Mouse (Mus musculus): ENCODE measurements around the gene Zbtb11. TPM values are rescaled to one million over a fixed set of nuclear protein-coding genes. Genes with fewer than 3 reads are reported as not detected.
"Not testable (repeated sequence)": the region's sequence is repeated elsewhere in the genome, so short reads cannot be mapped to it uniquely, and the experiment has no call there.

Gene Zbtb11
- polyA plus RNA-seq, 1 experiment from 2014 or later = 18.4 TPM

GRCm38 (mm10) chr16:56028722-56029551, 55.3 kb downstream of the Zbtb11 start:
- ATAC-seq (ENCODE audit: low FRiP score, low read depth) = peak; percentile 90
- peaks cover 17% of the 10 kb centered on the region for H3K4me1 ChIP-seq
- H3K4me2 ChIP-seq (replicated peaks) = peak overlapping the region; percentile 66
- peak overlapping the region; percentile 95 for H3K9ac ChIP-seq
- H3K27ac ChIP-seq = peak overlapping the region; percentile 83
- H3K27me3 ChIP-seq (replicated peaks) = no peaks in the 10 kb centered on the region
- H3K36me3 ChIP-seq = peaks cover 15% of the 10 kb centered on the region
- under 1% methylated on average over 62 of the region's 62 CpGs for WGBS
- H3K9me3 ChIP-seq = no peaks in the 10 kb centered on the region
- H3K4me3 ChIP-seq = peak overlapping the region; percentile 80

DNA sequence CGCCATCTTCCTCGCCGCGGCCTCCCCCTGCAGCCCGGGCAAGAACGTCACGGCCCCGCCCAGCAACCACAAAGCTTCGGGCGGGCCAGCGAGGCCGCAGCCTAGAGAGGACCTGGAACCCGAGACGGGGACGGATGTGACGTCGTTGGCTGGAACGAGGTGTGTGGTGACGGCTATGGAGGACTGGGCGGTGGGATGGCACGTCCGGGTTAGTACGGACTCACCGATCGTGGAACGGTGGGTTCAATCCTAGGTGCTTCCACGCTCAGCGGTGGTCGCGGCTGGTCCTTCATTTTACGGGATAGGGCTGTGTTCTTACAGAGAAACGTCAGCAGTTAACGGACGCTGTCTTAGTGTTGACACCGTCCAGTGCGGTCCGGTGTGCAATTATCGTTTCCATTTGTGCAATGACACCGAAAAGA, 56.0 kb downstream of the Zbtb11 start, which contains the start of gene Pcnp:
Gene Pcnp, minus strand, starts transcription at position 79 of the 422 bp plus-strand sequence.
- WGBS = under 1% methylated on average over 39 of the region's 39 CpGs
- Histone ChIP-seq H3K9me3 (no peaks in the 10 kb centered on the region), H3K4me2 (replicated peaks) (peak within 1 kb of the TSS; percentile 66), H3K4me1 (peaks cover 17% of the 10 kb centered on the region), H3K36me3 (peaks cover 20% of the 10 kb centered on the region), H3K27ac (peak within 1 kb of the TSS; percentile 83), H3K27me3 (replicated peaks) (no peaks in the 10 kb centered on the region), H3K9ac (peak within 1 kb of the TSS; percentile 95), H3K4me3 (peak within 1 kb of the TSS; percentile 80)
- ATAC-seq (ENCODE audit: low FRiP score, low read depth) = peak; percentile 99

DNA sequence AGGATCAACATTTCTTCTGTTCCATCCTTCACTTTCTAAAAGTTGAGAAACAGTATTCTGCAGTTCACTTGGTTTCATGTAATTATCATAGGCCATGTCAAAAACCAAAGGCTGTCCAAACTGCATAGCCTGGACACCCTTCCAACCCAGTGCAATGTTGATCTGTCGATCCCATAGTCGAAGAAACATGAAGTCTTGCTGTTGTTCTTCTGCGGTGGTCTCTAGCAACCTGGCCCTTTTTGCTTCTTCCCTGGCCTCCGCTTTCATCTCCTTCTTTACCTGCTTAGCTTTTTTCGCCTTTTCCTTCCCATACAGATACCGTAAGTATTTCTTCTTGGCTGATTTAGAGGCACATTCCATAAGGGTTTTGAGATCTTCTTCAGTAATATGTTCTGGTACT, 60.9 kb downstream of the Zbtb11 start:
- Histone ChIP-seq H3K9ac (no peak overlapping the region), H3K4me3 (no peak overlapping the region), H3K9me3 (no peaks in the 10 kb centered on the region), H3K4me2 (replicated peaks) (no peak overlapping the region), H3K27me3 (replicated peaks) (no peaks in the 10 kb centered on the region), H3K4me1 (peaks cover 15% of the 10 kb centered on the region; the same call in 1 of the 2 replicates), H3K27ac (no peak overlapping the region), H3K36me3 (peaks cover 17% of the 10 kb centered on the region)
- ATAC-seq (ENCODE audit: low FRiP score, low read depth) = no peak
- WGBS = 97% methylated on average over 6 of the region's 6 CpGs

- no peaks in the 10 kb centered on the region for H3K27me3 ChIP-seq (replicated peaks)
- H3K36me3 ChIP-seq = peaks cover 17% of the 10 kb centered on the region
- H3K9ac ChIP-seq = peak overlapping the region; percentile 78; the same call in 1 of the 2 replicates
- H3K27ac ChIP-seq = no peak overlapping the region
- H3K4me2 ChIP-seq (replicated peaks) = peak overlapping the region; percentile 55
- peak overlapping the region; percentile 86 for H3K4me3 ChIP-seq
- H3K9me3 ChIP-seq = no peaks in the 10 kb centered on the region
- peaks cover 7% of the 10 kb centered on the region; the same call in 1 of the 2 replicates for H3K4me1 ChIP-seq
- 71% methylated on average over 6 of the region's 6 CpGs for WGBS
- no peak for ATAC-seq (ENCODE audit: low FRiP score, low read depth)
Observed at GRCm38 (mm10) chr16:56036501-56036900, 62.8 kb downstream of the Zbtb11 start.

- Histone ChIP-seq H3K4me2 (replicated peaks) (peak within 1 kb of the TSS; percentile 55), H3K27me3 (replicated peaks) (no peaks in the 10 kb centered on the region), H3K9me3 (no peaks in the 10 kb centered on the region), H3K36me3 (peaks cover 17% of the 10 kb centered on the region), H3K4me3 (peak within 1 kb of the TSS; percentile 86), H3K4me1 (peaks cover 7% of the 10 kb centered on the region; the same call in 1 of the 2 replicates), H3K9ac (peak within 1 kb of the TSS; percentile 78), H3K27ac (peak within 1 kb of the TSS; percentile 70)
- ATAC-seq (ENCODE audit: low FRiP score, low read depth) = peak; percentile 100
- WGBS = under 1% methylated on average over 63 of the region's 63 CpGs
Observed at GRCm38 (mm10) chr16:56037138-56038010, 63.7 kb downstream of the Zbtb11 start, which contains the start of gene Trmt10c. Trmt10c (minus strand) TSS chr16:56037819.

GRCm38 (mm10) chr16:56038090-56038489, 64.4 kb downstream of the Zbtb11 start:
- peak; percentile 54 for ATAC-seq (ENCODE audit: low FRiP score, low read depth)
- Histone ChIP-seq H3K27ac (peak overlapping the region; percentile 70; the same call in 1 of the 2 replicates), H3K9me3 (no peaks in the 10 kb centered on the region), H3K4me2 (replicated peaks) (peak overlapping the region; percentile 55), H3K4me1 (peaks cover 7% of the 10 kb centered on the region; the same call in 1 of the 2 replicates), H3K36me3 (peaks cover 12% of the 10 kb centered on the region), H3K9ac (peak overlapping the region; percentile 78), H3K4me3 (peak overlapping the region; percentile 86), H3K27me3 (replicated peaks) (no peaks in the 10 kb centered on the region)
- WGBS = 36% methylated on average over 8 of the region's 8 CpGs

DNA sequence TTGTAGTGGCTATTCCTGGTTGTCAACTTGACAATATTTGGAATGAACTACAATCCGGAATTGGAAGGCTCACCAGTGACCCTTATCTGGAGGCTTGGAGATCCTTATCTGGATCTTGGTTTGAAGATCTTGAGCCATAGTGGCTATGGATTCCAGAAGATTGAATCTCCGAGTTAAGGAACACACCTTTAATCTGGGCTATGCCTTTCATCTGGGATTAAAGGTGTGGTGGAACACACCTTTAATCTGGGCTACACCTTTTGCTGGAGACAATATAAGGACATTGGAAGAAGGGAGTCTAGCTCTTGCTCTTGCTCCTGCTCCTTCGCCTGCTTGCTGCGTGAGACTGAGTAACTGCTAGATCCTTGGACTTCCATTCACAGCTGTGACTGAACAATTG, 74.4 kb downstream of the Zbtb11 start, which contains the start of gene Senp7:
Gene Senp7, plus strand, starts transcription at position 301 of the 400 bp plus-strand sequence.
- H3K9ac ChIP-seq; H3K9me3 ChIP-seq; ATAC-seq (ENCODE audit: low FRiP score, low read depth); H3K4me2 ChIP-seq (replicated peaks); H3K4me3 ChIP-seq; H3K36me3 ChIP-seq; H3K27me3 ChIP-seq (replicated peaks); H3K4me1 ChIP-seq; H3K27ac ChIP-seq: not testable (repeated sequence)
- no CpG with 5 or more reads among the region's 4 CpGs for WGBS

DNA sequence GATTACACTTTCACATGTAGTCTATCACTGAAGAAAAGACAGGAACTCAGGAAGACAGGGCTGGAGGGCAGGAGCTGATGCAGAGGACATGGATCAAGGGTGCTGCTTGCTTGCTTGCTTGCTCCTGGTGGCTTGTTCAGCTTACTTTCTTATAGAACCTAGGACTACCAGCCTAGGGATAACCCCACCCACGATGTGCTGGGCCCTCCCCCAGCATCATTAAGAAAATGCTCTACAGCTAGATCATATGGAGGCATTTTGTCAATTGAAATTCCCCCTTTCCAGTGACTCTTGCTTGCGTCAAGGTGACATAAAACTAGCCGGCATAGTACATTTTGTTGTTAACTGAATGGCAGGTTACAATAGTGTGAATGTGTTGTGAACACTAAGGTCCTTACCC, 82.2 kb downstream of the Zbtb11 start:
- WGBS = 77% methylated on average over 3 of the region's 3 CpGs
- Histone ChIP-seq H3K4me1 (no peaks in the 10 kb centered on the region), H3K4me3 (no peak overlapping the region), H3K27ac (no peak overlapping the region), H3K27me3 (replicated peaks) (no peaks in the 10 kb centered on the region), H3K36me3 (no peaks in the 10 kb centered on the region), H3K9me3 (no peaks in the 10 kb centered on the region), H3K9ac (no peak overlapping the region), H3K4me2 (replicated peaks) (no peak overlapping the region)
- no peak for ATAC-seq (ENCODE audit: low FRiP score, low read depth)

DNA sequence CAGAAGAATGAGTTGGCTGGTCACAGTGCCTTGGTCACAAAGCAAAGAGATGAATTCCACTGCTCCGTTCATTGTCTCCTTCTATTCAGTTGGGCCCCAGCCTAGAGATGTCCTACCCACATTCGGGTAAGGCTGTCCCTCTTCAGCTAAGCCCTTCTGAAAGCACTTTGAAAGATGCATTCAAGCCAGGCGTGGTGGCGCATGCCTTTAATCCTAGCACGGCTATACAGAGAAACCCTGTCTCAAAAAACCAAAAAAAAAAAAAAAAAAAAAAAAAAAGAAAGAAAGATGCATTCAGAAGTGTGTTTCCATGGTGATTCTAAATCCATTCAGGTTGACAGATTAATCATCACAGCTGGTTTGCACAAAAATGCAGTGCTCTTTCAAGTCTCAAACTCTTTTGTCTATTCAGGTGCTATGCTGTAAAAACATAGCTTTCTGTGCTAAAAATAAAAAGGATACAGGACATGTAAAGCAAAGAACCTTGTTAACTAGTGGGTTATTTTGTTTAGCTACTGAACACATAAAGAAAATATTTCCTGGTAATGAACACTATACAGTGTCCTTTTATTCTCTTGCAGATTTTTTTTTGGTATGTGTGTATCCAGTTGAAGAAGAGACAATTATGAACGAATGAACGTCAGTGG, 83.4 kb downstream of the Zbtb11 start:
- Histone ChIP-seq H3K4me1 (no peaks in the 10 kb centered on the region), H3K4me3 (no peak overlapping the region), H3K9me3 (no peaks in the 10 kb centered on the region), H3K27me3 (replicated peaks) (no peaks in the 10 kb centered on the region), H3K36me3 (no peaks in the 10 kb centered on the region), H3K4me2 (replicated peaks) (no peak overlapping the region), H3K9ac (no peak overlapping the region), H3K27ac (no peak overlapping the region)
- 35% methylated on average over 7 of the region's 7 CpGs for whole genome bisulfite sequencing
- ATAC-seq (ENCODE audit: low FRiP score, low read depth) = no peak

GRCm38 (mm10) chr16:56058151-56058550, 84.5 kb downstream of the Zbtb11 start:
- ATAC-seq (ENCODE audit: low FRiP score, low read depth) = no peak
- Histone ChIP-seq H3K27me3 (replicated peaks) (no peaks in the 10 kb centered on the region), H3K4me2 (replicated peaks) (no peak overlapping the region), H3K9ac (no peak overlapping the region), H3K36me3 (no peaks in the 10 kb centered on the region), H3K27ac (no peak overlapping the region), H3K4me1 (no peaks in the 10 kb centered on the region), H3K4me3 (no peak overlapping the region), H3K9me3 (no peaks in the 10 kb centered on the region)
- WGBS = 77% methylated on average over 10 of the region's 10 CpGs
